Mouse (Mus musculus): ENCODE measurements around the gene Cobl. TPM values are rescaled to one million over a fixed set of nuclear protein-coding genes. Genes with fewer than 3 reads are reported as not detected.
A peak's percentile ranks its signal among the peaks of the same experiment; 100 is the strongest.

Cobl gene
- polyA plus RNA-seq, 1 experiment from 2014 or later: 12.0 TPM

DNA sequence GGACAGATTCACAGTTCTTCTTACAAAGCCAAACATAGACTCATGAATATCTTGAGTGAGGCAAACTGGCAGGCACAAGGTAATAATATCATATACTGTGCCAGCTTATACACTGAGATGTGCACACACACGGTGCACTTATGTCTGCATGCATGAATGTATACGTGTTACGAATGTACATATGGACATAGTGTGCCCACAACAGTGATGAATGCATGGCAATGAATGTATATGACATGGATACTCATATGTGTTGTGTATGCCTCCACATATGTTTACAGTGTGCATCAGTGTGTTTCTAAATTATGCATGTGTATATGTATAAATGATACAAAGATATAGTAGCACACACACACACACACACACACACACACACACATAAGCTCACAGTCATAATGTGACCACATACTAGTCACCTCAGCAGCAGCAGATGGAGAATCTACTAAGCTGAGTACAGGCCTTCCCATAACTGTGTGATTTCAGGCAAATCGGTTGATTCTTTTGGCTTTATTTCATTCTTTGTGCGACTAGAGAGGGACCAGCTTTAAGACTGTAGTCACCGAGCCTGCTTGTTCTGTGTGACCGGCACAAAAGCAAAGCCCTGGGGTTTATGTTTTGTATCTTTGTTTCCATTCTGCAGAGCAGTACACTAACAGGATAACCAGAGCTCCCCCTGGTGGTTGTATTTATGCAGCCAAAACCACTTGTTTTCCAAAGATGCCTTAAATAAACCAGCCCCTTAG, 173.7 kb downstream of the Cobl start:
- ATAC-seq (ENCODE audit: borderline replicate concordance, extremely low read depth, low FRiP score, low TSS enrichment): peak; percentile 74
- H3K9me3 ChIP-seq: no peaks in the 10 kb centered on the region
- no peak overlapping the region for H3K4me2 ChIP-seq
- no peaks in the 10 kb centered on the region; the same call in 1 of the 2 replicates for H3K27me3 ChIP-seq
- H3K4me1 ChIP-seq: 0 out of 2 replicates have a peak, but pooled peaks cover 8% of the 10 kb centered on the region
- no peaks in the 10 kb centered on the region for H3K36me3 ChIP-seq
- no peak overlapping the region for H3K9ac ChIP-seq
- no peak overlapping the region for H3K27ac ChIP-seq
- H3K4me3 ChIP-seq: no peak overlapping the region
- 44% methylated on average over 7 of the region's 7 CpGs for WGBS

DNA sequence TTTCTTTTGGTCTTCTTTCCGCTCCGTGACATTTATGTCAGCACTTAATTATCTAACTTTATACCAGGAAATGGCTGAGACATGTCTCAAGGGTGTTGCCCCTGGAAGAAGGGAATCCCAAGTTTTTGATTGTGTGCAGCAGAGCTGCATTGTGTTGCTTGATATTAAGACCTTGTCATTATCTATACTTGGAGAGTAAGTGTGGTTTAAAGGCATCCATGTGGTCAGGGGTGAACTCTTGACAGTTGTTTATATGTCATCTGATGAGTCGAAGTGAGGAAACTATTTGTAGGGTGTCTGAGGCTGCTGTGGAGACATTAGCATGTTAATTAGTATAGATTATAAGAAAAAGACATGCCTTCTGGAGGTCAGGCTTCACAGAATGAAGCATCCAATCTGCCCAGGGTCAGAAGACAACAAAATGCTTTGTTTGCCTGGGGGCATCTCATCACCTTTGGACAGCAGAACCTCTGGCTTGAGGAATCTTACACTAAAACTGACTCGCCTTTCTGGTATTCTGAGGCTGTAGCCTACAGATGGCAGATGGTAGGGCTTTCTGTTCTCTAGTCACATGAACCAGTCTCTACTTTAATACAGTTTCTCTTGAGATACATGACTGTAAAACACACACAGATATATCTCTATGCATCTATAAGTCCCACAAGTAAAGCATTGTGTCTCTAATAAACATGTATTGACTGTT, 179.3 kb downstream of the Cobl start:
- H3K27ac ChIP-seq: no peak overlapping the region
- H3K9me3 ChIP-seq: no peaks in the 10 kb centered on the region
- no peak overlapping the region for H3K4me2 ChIP-seq
- peak; percentile 52; the same call in 1 of the 2 replicates for ATAC-seq (ENCODE audit: borderline replicate concordance, extremely low read depth, low FRiP score, low TSS enrichment)
- H3K4me1 ChIP-seq: peaks cover 5% of the 10 kb centered on the region
- no peaks in the 10 kb centered on the region; the same call in 1 of the 2 replicates for H3K27me3 ChIP-seq
- H3K36me3 ChIP-seq: no peaks in the 10 kb centered on the region
- H3K4me3 ChIP-seq: no peak overlapping the region
- WGBS: 56% methylated on average over 4 of the region's 4 CpGs
- H3K9ac ChIP-seq: no peak overlapping the region

DNA sequence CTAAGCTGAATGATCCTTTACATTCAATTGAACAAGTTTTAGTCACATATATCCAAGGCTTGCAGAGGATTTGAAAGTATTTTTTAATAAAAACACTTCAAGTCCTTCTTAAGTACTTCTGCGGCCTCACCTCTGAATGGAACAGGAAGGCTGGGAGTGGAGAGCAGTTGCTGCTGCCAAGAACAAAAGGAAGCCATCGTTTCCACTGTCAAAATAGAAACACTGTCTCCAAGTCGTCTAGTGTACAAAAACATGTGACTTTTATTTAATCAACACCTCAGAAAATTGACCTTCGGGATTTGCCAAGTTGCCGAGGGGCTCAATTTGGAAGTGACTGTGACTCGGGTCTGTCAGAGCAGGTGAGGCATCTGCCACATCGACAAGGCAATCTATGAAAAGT, 184.0 kb downstream of the Cobl start:
- 16% methylated on average over 7 of the region's 7 CpGs for WGBS
- Histone ChIP-seq H3K27ac (no peak overlapping the region), H3K36me3 (no peaks in the 10 kb centered on the region), H3K4me1 (peaks cover 5% of the 10 kb centered on the region), H3K9me3 (no peaks in the 10 kb centered on the region), H3K9ac (no peak overlapping the region), H3K27me3 (no peaks in the 10 kb centered on the region), H3K4me2 (no peak overlapping the region), H3K4me3 (no peak overlapping the region)
- ATAC-seq (ENCODE audit: borderline replicate concordance, extremely low read depth, low FRiP score, low TSS enrichment): no peak

DNA sequence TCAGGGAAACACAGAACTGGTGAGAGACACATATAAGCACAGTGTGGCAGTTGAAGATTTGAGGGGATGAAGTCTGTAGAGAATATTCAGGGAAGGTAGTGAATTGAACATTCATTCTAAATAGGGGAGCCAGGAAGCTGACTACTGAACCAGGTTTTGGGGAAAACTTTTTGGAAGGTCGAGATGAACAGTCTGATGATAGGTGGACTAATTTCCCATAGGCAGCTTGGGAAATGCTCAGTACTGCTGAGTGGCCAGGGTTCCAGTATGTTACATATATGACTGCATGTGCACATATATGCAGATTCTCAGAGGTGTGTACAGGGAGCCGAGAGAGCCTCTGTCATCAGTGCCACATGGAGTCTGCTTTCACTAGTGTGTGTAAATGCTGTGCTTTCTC, 190.5 kb downstream of the Cobl start:
- Histone ChIP-seq H3K27me3 (no peaks in the 10 kb centered on the region), H3K27ac (no peak overlapping the region), H3K4me1 (no peaks in the 10 kb centered on the region), H3K9me3 (no peaks in the 10 kb centered on the region), H3K4me2 (no peak overlapping the region), H3K4me3 (no peak overlapping the region), H3K9ac (no peak overlapping the region), H3K36me3 (no peaks in the 10 kb centered on the region)
- ATAC-seq (ENCODE audit: borderline replicate concordance, extremely low read depth, low FRiP score, low TSS enrichment): no peak
- WGBS: 76% methylated on average over 2 of the region's 2 CpGs

DNA sequence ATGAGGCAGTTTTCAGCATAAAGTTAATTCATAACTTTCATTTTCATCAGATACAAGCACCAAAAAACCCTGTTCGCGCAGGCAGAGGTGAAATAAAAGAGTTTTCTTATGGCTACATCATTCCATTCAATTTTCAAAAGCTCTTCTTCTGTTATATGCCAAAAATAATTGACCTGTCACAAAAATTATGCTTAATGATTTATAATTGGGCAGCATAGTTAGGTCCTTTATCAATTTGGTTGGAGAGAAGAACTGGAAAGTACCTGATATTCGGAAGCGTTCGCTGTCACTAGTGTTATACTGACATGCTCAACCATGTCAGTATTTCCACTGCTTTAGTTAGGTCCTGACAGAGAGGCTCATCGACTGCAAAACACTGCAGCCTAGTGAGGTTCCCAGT, 191.0 kb downstream of the Cobl start:
- Histone ChIP-seq H3K4me1 (no peaks in the 10 kb centered on the region), H3K9me3 (no peaks in the 10 kb centered on the region), H3K4me2 (no peak overlapping the region), H3K36me3 (no peaks in the 10 kb centered on the region), H3K9ac (no peak overlapping the region), H3K27me3 (no peaks in the 10 kb centered on the region), H3K27ac (no peak overlapping the region), H3K4me3 (no peak overlapping the region)
- WGBS: 83% methylated on average over 6 of the region's 6 CpGs
- ATAC-seq (ENCODE audit: borderline replicate concordance, extremely low read depth, low FRiP score, low TSS enrichment): no peak

DNA sequence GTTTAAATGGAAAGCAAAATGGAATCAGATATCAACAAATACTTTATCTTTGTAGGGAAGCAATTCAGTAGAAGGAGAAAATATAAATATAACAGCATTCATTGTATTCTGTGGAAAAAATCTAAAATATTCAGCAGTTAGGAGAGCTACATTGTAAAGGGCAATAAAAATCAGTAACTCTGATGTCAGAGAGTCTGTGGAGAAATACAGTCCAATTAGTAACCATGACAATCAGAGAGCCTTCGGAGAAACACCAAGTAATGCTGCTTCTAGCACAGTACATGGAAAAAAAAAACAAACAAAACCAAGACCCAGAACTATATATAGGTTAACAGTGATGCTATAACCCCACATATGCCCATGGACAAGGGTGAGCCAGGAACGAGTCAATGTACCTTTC, 206.3 kb downstream of the Cobl start:
- no peak for ATAC-seq (ENCODE audit: borderline replicate concordance, extremely low read depth, low FRiP score, low TSS enrichment)
- 60% methylated on average over 2 of the region's 2 CpGs for WGBS
- no peaks in the 10 kb centered on the region for H3K27me3 ChIP-seq
- H3K9me3 ChIP-seq: no peaks in the 10 kb centered on the region
- H3K36me3 ChIP-seq: no peaks in the 10 kb centered on the region
- H3K27ac ChIP-seq: no peak overlapping the region
- H3K4me2 ChIP-seq: no peak overlapping the region
- H3K4me1 ChIP-seq: no peaks in the 10 kb centered on the region
- no peak overlapping the region for H3K4me3 ChIP-seq
- H3K9ac ChIP-seq: no peak overlapping the region

DNA sequence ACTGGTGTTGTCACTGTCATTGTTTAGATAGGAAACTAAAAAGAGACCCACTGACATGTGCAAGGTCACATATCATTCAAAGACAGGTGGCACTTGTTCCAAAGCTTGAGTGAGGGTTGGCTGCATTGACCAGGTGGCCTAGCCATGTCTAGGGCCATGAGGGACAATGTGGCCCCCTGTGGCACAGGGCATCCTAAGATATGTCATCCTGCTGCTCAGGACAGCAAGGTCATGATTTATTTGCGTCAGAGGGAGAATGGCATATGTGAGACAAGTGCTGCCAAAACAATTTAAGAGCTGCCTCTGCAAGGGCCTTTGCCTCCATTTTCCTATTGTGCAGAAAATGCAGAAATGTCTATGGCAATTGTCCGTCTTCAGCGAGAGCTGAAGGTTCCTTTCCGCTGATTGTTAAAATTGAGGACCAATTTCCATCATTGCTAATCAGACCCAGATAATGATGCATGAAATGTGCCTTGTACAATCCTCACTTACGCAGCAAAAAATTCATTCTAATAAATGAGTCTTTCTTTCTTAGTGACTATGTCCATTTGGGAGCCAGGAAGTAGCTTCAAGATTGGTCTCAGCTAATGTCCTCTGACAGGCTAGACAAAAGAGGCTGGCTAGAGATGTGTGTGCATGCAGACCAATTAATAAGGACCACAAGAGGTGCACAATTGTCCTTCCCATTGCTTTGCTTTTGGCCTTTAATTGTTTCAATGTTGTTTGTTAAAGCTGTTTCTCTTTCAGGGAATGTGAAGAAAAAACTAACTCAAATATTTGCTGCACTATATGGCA, 207.2 kb downstream of the Cobl start:
- Histone ChIP-seq H3K4me2 (no peak overlapping the region), H3K27me3 (no peaks in the 10 kb centered on the region), H3K4me1 (no peaks in the 10 kb centered on the region), H3K27ac (no peak overlapping the region), H3K9me3 (no peaks in the 10 kb centered on the region), H3K4me3 (no peak overlapping the region), H3K9ac (no peak overlapping the region), H3K36me3 (no peaks in the 10 kb centered on the region)
- WGBS: 93% methylated on average over 5 of the region's 5 CpGs
- no peak for ATAC-seq (ENCODE audit: borderline replicate concordance, extremely low read depth, low FRiP score, low TSS enrichment)

DNA sequence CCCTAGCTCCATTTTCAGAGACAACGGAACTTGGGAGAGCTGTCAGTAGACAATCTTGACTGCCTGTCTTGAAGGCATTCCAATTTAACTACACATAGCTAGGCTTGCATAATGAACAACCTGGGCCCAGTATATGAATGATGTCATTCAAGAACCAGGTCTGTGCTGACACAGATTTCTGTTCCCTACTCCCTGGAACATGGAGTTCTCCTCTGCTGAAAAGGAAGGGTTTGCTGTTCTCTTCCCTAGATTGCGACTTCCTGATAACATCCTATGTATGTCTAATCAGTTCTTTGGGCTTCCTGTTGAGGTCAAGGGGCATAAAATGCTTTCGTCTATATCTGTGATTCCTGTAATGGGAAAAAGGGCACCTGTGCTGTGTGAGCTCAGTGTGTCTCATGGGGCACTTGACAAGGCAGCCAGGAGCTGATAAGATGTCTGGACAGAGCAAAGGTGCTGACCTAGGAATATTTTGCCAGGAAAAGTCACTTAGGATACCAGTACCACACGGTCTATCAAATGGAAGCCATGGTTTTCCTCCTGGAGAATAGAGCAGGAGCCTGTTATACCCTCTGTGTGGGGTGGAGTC, 219.3 kb downstream of the Cobl start:
- Histone ChIP-seq H3K4me2 (no peak overlapping the region), H3K4me3 (no peak overlapping the region), H3K4me1 (no peaks in the 10 kb centered on the region), H3K27ac (no peak overlapping the region), H3K9me3 (no peaks in the 10 kb centered on the region), H3K27me3 (no peaks in the 10 kb centered on the region), H3K9ac (no peak overlapping the region), H3K36me3 (no peaks in the 10 kb centered on the region)
- 41% methylated on average over 4 of the region's 4 CpGs for WGBS
- ATAC-seq (ENCODE audit: borderline replicate concordance, extremely low read depth, low FRiP score, low TSS enrichment): no peak

DNA sequence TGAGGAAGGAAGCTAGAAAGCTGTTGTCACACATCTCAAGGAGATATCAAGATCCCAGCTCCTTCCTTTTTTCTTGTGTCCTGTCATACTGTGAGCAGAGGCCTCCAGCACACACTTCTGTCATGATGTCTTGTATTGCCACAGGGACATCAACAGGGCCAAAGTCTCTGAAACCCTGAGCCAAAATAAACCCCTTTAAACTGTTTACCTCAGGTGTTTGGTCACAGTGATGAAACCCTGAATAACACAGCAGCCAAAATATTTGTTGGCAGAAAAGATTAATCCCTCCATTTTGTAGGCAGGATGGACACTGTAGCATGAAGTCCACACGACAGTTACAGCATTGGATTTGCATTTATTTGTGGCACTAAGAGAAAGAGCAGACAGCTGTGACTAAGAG, 228.4 kb downstream of the Cobl start:
- 67% methylated on average over 1 of the region's 1 CpGs for WGBS
- no peak for ATAC-seq (ENCODE audit: borderline replicate concordance, extremely low read depth, low FRiP score, low TSS enrichment)
- H3K27ac ChIP-seq: no peak overlapping the region
- no peaks in the 10 kb centered on the region for H3K9me3 ChIP-seq
- H3K4me3 ChIP-seq: no peak overlapping the region
- no peaks in the 10 kb centered on the region for H3K36me3 ChIP-seq
- H3K4me2 ChIP-seq: no peak overlapping the region
- no peaks in the 10 kb centered on the region for H3K27me3 ChIP-seq
- H3K9ac ChIP-seq: no peak overlapping the region
- peaks cover 21% of the 10 kb centered on the region for H3K4me1 ChIP-seq

DNA sequence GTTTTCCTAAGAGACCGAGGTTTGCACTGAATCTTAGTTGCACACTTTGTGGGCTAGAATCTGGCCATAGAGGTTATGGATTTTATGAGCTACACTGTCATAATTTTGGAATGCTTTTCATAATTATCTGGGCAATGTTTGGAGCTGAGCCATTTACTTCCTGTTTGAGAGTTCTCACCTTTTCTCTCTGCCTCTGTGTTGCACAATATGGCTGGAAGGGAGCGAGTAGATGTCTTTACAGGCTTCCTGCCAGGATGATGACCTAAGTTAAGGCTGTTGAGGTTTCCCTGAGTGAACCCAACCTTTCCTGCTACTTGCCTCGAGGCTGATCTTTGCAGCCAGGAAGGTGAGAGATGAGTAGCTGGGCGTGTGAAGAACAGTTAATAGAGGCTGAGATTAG, 229.9 kb downstream of the Cobl start:
- WGBS: 57% methylated on average over 4 of the region's 4 CpGs

DNA sequence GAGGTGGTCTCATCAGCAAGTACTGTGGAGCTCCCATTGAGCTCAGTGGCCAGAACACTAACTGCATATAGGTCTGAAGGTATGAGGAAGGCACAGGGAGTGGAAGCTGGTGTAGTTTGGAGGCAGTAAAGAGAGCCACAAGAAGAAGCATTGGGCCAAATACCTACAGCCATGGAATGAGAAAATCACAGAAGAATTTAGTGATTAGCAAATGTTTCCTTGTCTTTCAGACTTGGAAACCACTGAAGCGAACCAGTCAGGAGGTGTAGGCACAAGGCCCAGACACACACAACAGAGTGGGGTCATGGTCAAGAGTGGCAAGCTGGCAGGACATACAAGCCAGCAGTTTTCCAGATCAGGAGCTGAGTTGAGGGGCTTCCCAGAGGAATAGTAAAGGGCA, 230.6 kb downstream of the Cobl start:
- Histone ChIP-seq H3K4me1 (peaks cover 27% of the 10 kb centered on the region), H3K27ac (no peak overlapping the region), H3K36me3 (no peaks in the 10 kb centered on the region), H3K4me3 (no peak overlapping the region), H3K27me3 (no peaks in the 10 kb centered on the region), H3K4me2 (no peak overlapping the region), H3K9ac (no peak overlapping the region), H3K9me3 (no peaks in the 10 kb centered on the region)
- ATAC-seq (ENCODE audit: borderline replicate concordance, extremely low read depth, low FRiP score, low TSS enrichment): no peak
- 86% methylated on average over 1 of the region's 1 CpGs for WGBS

More for the DNA sequence above, 229.9 kb downstream of the Cobl start:
- peaks cover 21% of the 10 kb centered on the region for H3K4me1 ChIP-seq
- no peaks in the 10 kb centered on the region for H3K36me3 ChIP-seq
- H3K9me3 ChIP-seq: no peaks in the 10 kb centered on the region
- ATAC-seq (ENCODE audit: borderline replicate concordance, extremely low read depth, low FRiP score, low TSS enrichment): no peak
- no peaks in the 10 kb centered on the region for H3K27me3 ChIP-seq
- no peak overlapping the region for H3K9ac ChIP-seq
- H3K27ac ChIP-seq: no peak overlapping the region
- no peak overlapping the region for H3K4me3 ChIP-seq
- no peak overlapping the region for H3K4me2 ChIP-seq
